Mouse (Mus musculus): ENCODE results near the gene Ppp6r3. TPM values are rescaled to one million over a fixed set of nuclear protein-coding genes. Genes with fewer than 3 reads are reported as not detected.
"Not testable (repeated sequence)": the region's sequence is repeated elsewhere in the genome, so short reads cannot be mapped to it uniquely, and the experiment has no call there.

Ppp6r3 gene
- total RNA-seq, 1 experiment from 2014 or later = 146 TPM

- ATAC-seq (ENCODE audit: extremely low read depth, insufficient number of reproducible peaks, low FRiP score, poor library complexity, severe bottlenecking) = no peak
Measured at GRCm38 (mm10) chr19:3534945-3535344, 40.6 kb downstream of the Ppp6r3 start.

GRCm38 (mm10) chr19:3533266-3533966, 42.1 kb downstream of the Ppp6r3 start:
- not testable (repeated sequence) for ATAC-seq (ENCODE audit: extremely low read depth, insufficient number of reproducible peaks, low FRiP score, poor library complexity, severe bottlenecking)

- ATAC-seq (ENCODE audit: extremely low read depth, insufficient number of reproducible peaks, low FRiP score, poor library complexity, severe bottlenecking) = no peak
Measured at GRCm38 (mm10) chr19:3532717-3533260, 42.8 kb downstream of the Ppp6r3 start.

GRCm38 (mm10) chr19:3529781-3530180, 45.8 kb downstream of the Ppp6r3 start:
- no peak for ATAC-seq (ENCODE audit: extremely low read depth, insufficient number of reproducible peaks, low FRiP score, poor library complexity, severe bottlenecking)

GRCm38 (mm10) chr19:3528646-3529045, 46.9 kb downstream of the Ppp6r3 start:
- ATAC-seq (ENCODE audit: extremely low read depth, insufficient number of reproducible peaks, low FRiP score, poor library complexity, severe bottlenecking) = no peak

GRCm38 (mm10) chr19:3527531-3527930, 48.0 kb downstream of the Ppp6r3 start:
- ATAC-seq (ENCODE audit: extremely low read depth, insufficient number of reproducible peaks, low FRiP score, poor library complexity, severe bottlenecking) = no peak

- no peak for ATAC-seq (ENCODE audit: extremely low read depth, insufficient number of reproducible peaks, low FRiP score, poor library complexity, severe bottlenecking)
Measured at GRCm38 (mm10) chr19:3519471-3520169, 55.9 kb downstream of the Ppp6r3 start.

GRCm38 (mm10) chr19:3497216-3497615, 78.3 kb downstream of the Ppp6r3 start:
- ATAC-seq (ENCODE audit: extremely low read depth, insufficient number of reproducible peaks, low FRiP score, poor library complexity, severe bottlenecking) = no peak

- no peak for ATAC-seq (ENCODE audit: extremely low read depth, insufficient number of reproducible peaks, low FRiP score, poor library complexity, severe bottlenecking)
Measured at GRCm38 (mm10) chr19:3489826-3490225, 85.7 kb downstream of the Ppp6r3 start.

GRCm38 (mm10) chr19:3482831-3483230, 92.7 kb downstream of the Ppp6r3 start:
- ATAC-seq (ENCODE audit: extremely low read depth, insufficient number of reproducible peaks, low FRiP score, poor library complexity, severe bottlenecking) = no peak

GRCm38 (mm10) chr19:3480101-3480500, 95.4 kb downstream of the Ppp6r3 start:
- no peak for ATAC-seq (ENCODE audit: extremely low read depth, insufficient number of reproducible peaks, low FRiP score, poor library complexity, severe bottlenecking)

- ATAC-seq (ENCODE audit: extremely low read depth, insufficient number of reproducible peaks, low FRiP score, poor library complexity, severe bottlenecking) = no peak
Measured at GRCm38 (mm10) chr19:3476996-3477395, 98.6 kb downstream of the Ppp6r3 start.

- no peak for ATAC-seq (ENCODE audit: extremely low read depth, insufficient number of reproducible peaks, low FRiP score, poor library complexity, severe bottlenecking)
Measured at GRCm38 (mm10) chr19:3471218-3471617, 104.3 kb downstream of the Ppp6r3 start.

GRCm38 (mm10) chr19:3467574-3467973, 108.0 kb downstream of the Ppp6r3 start:
- no peak for ATAC-seq (ENCODE audit: extremely low read depth, insufficient number of reproducible peaks, low FRiP score, poor library complexity, severe bottlenecking)

- no peak for ATAC-seq (ENCODE audit: extremely low read depth, insufficient number of reproducible peaks, low FRiP score, poor library complexity, severe bottlenecking)
Measured at GRCm38 (mm10) chr19:3459986-3460385, 115.6 kb downstream of the Ppp6r3 start.

GRCm38 (mm10) chr19:3458331-3459099, 117.0 kb downstream of the Ppp6r3 start:
- no peak for ATAC-seq (ENCODE audit: extremely low read depth, insufficient number of reproducible peaks, low FRiP score, poor library complexity, severe bottlenecking)

GRCm38 (mm10) chr19:3457700-3458099, 117.8 kb downstream of the Ppp6r3 start:
- ATAC-seq (ENCODE audit: extremely low read depth, insufficient number of reproducible peaks, low FRiP score, poor library complexity, severe bottlenecking) = no peak

GRCm38 (mm10) chr19:3451649-3452048, 123.9 kb downstream of the Ppp6r3 start:
- no peak for ATAC-seq (ENCODE audit: extremely low read depth, insufficient number of reproducible peaks, low FRiP score, poor library complexity, severe bottlenecking)

- peak; percentile 58 for ATAC-seq (ENCODE audit: extremely low read depth, insufficient number of reproducible peaks, low FRiP score, poor library complexity, severe bottlenecking)
Measured at GRCm38 (mm10) chr19:3451170-3451569, 124.4 kb downstream of the Ppp6r3 start.

All from neutrophil, adult 5-6 weeks (primary cell).